Mouse (Mus musculus) left cerebral cortex, adult 9 months (tissue): Measurements from ENCODE around the gene Gstt3.
A peak's percentile ranks its signal among the peaks of the same experiment; 100 is the strongest.
"Not testable (repeated sequence)": the region's sequence is repeated elsewhere in the genome, so short reads cannot be mapped to it uniquely, and the experiment has no call there.

ENCODE experiments used
- DNase-seq, 2 experiments: peaks; one replicate each; pipeline ENCODE4 v3.0.0; 2022; ENCODE audit warnings: low spot score in 2 of 2

The Gstt3 gene

DNA sequence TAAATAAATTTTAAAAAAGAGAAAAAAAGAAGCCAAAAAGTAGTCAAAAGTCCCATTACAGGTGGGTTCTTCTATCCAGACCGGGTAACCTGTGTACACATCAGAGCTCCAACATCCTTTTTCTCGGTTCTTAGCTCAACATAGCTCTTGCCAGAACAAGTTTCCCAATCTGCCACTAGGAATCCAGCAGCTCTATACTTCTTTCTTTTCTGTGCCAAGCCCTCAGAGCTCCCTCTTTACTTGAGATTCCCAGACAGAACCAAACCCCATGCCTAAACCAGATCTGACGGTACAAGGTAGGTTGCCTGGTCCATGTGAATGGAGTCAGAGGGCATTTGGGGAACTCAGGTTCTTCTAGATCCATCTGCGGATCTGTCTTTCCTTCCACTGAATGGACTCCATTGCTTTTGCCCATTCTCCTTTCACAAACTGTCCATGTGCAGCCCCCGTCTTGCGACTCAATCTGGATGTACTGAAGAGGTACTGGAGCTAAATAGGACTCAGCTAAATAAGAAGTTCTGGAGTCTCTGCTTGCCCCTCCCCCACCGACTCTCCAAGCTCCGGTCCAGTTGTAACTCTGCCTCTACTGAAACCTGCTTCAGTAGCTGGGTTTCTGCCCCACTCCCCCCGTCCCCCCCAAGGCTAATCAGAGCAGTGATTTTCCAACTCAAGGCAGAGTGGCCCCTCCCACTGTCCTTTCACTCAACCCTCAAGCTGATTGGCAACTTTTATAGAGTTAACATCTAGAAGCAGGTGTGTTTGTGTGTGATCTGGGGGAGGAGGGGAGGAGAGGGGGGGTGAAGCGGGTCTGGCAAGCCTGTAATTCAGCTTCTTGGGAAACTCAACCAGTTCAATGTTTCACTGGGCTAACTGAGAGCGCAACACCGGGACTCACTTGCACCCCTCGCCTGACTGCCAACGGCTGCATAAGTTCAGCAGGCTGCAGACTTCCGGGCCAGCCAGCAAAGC, 1.7 kb downstream of the Gstt3 start:
- no peak for DNase-seq

DNA sequence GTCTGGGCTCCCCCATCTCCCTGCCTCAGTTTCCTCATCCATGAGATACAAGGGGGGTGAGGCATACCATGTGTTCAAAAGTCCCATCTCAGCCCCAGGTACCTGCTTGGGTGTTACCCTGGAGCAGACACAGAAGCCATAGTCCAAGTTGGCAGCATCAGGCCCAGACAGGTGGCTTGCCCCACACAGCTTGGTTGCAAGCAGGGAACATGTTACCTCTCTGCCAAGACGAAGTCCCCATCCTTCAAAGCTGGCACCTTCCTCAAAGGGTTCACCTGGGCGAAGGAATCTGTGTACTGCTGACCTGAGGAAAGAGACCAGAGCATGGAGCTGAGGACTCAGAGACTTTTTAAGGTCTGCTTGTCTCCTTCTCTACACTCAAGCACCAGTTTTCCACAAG, 3.3 kb downstream of the Gstt3 start:
- no peak for DNase-seq

DNA sequence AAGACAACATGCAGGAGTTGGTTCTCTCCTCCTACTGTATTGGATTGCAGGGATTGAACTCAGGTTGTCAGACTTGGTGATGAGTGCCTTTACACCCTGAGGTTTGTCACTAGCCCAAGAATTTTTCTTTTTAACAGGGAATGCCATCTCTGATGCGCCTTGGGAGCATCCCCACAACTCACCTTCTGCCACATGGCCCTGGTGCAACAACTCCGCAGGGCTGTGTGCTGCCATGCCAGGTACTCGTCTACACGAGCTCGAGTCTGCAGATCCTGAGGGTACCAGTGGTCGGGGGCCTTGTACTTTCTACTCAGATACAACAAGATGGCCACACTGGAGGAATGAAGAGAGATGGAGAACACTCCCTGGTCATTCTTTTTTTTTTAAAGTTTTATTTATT, 4.7 kb downstream of the Gstt3 start:
- no peak for DNase-seq

DNA sequence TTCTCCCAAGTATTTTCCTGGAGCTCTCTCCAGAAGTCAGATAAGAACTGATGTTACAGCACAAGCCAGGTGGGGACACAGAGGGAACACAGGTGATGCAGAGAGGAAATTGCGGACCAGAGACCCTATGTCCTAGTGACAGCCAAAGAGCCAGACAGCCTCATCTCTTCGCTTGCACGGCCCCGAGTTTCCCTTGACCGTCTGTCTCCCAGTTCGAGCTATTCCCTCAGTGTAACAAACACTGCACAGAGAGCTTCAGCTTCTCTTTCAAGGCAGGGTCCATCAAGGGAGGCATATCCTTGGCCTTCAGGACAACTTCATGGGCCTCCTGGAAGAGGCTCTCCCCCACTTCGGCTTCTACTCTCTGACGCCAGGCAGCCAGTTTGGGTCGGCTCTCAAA, 6.6 kb downstream of the Gstt3 start:
- no peak for DNase-seq

DNA sequence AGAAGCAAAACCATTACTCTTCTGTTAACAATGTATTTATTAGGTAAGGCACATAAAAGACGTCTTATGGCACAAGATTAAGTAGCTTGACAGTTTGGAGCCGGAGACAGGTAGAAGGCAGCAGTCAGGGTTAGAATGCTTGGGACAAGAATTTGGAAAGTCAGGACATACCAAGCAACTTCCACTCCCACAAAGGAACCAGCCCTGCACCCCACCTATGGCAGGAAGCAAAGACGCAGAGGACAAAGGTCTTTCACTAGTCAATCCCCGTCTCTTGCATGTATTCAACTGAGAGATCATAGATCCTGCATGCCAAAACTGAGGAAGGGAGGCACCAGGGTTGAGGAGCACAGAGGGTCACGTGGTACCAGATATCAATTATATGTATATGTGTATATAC, 7.1 kb downstream of the Gstt3 start:
- DNase-seq = no peak

DNA sequence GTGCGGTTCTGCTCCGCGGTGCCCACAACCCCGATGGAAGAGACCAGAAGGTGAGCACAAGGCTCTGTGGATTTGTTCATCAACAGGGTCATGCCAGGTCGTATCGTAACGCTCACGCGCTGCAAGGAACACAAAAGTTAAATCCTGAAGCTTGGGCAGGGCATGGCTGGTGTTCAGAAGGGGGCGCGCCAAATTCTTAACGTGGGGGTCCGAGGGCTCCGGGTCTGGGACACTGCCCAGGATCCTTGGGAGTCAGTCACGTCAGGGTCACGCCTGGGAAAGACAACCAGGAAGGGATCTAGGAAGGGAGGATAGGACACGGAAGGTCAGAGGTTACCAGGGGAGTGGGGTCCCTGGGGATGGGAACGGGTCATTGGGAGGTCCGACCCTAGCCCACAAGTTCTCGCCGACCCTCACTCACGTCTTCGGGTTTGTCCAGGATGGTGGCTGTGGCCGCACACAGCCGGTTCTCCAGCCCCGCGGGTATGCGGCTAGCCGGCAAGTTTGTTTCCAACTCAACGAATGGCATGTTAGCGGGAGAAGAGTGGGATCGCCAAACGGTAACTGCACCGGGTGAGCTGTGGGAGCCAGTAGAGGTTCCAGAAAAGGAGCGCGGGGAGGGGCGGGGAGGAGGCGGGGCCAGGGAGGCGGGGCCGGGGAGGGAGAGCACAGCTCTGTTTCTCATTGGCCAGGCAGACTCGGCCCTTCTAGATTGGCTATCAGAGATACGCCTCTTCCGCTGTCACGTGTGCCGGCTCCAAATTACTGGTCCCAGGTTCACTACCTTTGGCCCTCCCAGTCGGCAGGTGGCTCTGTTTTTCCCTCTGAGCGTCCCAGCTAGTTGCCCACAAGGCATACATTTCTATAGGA, 8.2 kb downstream of the Gstt3 start, which contains the start of gene Ddt:
TSS of gene Ddt (minus strand) at position 620 of the 870 bp plus-strand sequence.
- peak; percentile 76 to 89 for DNase-seq

DNA sequence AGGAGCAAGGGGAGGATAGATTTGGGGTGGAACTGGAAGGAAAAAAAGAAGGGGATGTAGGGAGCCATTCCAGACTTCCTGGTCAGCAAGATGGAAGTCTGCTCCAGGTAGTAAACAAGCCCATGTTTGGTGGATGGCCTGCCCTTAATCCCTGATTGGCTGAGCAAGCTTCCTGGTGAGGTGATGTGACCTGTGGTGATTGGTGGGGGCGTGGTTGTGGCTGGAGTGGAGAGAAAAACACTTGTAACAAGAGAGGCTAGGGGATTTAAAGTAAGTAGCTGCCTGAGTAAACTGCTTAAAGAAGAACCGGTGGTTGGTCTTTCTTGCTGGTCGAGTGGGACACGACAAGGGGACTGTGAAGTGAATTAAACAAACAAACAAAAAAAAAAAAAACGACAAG, 13.5 kb downstream of the Gstt3 start:
- DNase-seq = not testable (repeated sequence)

DNA sequence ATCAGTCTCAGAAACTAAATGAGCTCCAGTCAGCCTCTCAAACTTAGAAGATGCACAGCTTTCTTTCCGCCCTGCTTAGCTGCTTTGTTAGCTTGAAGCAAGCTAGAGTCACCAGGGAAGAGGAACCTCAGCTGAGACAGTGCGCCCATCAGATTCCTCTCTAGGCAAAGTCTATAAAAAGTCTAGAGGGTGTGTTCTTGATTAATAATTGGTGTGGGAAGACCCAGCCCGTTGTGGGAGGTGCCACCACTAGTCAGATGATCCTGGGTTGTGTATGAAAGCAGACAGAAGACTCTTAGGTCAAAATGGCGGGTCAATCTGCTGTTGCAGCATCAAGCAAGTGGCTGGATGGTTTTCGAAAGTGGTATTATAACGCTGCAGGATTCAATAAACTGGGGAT, 14.4 kb downstream of the Gstt3 start:
- no peak for DNase-seq

DNA sequence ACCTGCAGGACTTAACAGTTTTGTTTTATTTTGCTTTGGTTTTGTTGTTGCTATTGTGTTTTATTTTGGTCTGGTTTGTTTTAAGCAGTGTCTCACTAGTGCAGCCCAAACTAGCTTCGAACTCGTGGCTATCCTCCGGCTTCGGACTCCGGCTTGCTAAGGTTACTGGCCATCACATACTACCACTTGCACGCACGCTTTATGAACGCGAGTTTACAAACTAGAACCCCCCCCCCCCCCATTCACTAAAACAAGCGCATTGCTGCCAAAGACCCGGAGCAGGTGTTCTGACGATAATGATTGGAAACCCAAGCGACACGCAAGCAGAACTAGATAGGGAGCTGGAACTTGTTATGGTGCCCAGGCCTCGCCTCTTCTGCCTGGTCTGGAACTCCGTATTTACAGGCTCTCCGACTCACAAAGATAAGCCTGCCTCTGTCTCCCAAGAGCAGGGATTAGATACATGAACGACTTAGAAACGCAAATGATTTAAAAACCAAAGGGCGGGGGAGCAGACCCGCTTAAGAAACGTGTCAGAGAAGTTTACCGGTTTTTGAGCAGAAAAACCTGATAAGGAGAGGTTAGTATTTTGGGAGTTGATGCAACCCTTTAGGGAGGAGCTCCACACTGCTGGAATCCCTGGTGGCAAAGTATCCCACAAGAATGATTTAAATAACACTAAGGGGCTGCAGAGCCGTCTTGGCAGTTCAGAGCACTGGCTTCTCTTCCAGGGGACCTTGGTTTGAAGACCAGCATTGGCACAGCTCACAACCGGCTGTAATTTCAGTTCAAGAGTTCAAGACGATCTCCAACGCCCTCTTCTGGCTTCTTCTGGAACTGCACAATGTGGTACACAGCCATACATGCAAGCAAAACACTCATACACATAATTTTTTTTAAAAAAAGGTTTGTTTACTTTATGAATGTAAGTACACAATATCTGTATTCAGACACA, 16.4 kb downstream of the Gstt3 start:
- peak in 1 of 2 experiments; percentile 62 for DNase-seq

DNA sequence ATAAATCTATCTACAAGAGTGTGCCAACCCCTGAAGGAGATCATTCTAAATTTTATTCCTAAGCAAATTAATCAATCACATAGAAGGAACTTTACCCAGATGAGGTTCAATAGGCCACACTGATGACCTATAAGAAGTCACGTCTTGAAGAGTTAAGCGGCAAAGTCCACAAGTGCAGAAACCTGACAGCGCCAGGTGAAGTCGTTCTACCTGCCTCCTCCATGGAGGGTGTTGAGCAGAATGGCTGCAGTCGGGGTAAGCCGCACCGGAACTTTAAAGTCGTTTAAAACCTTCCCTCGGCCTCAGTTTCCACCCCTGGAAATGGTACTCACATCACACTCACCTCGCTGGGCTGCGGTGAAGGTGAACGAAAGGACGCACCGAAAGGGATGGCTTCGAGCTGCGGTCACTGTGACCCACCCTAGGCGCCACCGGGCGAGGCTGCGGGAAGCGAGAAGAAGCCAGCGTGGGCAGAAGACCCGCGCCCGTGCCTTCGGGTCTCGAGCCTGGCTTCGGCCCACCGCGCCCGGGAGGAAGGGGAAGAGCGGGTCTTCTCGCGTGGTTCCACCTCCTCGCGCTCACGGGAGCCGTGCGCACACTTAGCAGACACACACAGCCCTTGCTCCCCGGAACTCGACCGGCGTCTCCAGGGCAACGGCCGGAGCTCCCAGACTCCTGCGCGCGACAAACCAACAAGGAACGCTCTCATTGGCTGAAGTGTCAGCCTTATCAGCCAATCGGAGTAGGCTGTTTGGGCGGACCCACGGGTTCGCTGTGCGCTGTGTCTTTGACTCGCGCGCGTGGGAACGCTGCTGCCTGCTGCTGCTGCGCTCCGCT, 17.3 kb downstream of the Gstt3 start, which contains the start of gene Cabin1:
TSS of gene Cabin1 (minus strand) at position 660 of the 837 bp plus-strand sequence.
- peak; percentile 95 to 98 for DNase-seq

DNA sequence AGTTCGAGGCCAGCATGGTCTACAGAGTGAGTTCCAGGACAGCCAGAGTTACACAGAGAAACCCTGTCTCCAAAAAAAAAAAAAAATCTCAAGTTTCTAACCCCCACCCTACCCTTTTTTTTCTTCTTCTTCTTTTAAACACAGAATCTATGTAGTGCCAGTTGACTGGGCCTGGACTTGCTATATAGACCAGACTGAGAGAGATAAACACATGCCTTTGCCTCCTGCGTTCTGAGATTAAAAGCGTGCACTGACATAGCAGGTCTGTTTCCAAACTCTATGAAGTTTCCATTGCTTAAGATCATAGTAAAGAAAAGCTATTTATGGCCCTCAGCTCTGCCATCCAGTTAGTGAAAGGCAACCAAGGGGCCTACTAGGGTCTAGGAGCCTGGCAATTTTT, 18.8 kb downstream of the Gstt3 start:
- DNase-seq = no peak

- DNase-seq = no peak
Observed at GRCm38 (mm10) chr10:75760311-75760710, 20.9 kb downstream of the Gstt3 start.

DNA sequence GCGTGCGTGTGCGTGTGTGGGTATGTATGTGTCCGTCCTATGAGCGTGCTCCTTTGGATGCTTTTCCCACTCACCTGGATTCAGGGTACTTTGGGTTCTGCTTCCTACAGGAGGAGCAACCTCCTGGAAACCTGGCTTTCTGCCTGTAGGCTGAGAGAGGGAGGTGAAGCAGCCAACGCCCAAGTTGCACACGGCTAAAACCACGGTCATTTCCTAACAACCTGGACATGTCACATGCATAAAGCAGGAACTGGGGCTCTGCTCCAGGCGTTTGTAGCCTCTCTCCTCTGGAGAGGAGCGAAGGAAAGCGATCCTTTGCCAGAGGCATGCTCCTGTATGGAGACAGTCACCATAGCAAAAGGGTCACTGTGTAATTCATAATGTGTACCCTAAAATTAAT, 24.5 kb downstream of the Gstt3 start:
- DNase-seq = no peak

DNA sequence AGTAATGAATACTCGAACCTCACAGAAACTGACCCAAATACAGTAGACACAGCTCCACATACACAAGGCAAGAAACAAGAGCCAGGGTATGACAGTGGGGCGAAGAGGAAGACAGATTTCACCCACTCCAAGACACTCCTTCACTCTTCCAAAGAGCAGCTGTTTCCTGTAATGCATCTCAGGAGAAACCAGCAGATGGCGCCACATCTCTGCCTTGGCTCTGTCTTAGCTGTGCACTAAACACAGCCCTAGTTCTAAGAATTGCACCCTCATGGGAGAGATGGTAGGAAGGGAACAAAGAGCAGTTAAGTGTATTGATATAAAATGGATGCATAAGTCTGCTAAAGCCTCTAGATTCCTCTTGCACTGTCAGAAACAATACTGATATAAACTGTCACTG, 37.2 kb downstream of the Gstt3 start:
- DNase-seq = peak in 1 of 2 experiments; percentile 91

DNA sequence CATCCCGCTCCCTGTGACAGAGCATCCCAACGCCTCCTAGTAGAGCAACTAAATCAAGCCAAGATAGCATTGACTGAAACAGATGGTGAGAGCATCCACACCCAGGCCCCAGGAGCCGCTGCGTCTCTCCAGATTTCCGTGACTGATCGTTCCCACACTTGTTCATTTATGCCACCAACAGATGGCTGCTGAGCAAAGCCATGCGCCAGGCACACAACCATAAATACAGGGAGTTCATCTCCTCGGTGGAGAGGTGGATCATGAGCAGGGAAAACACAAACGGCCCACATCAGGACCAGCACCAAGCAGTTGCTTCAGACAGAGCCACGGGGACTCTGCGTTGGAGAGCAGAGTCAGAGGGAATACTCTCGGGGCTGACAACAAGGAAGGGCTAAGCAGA, 37.8 kb downstream of the Gstt3 start:
- peak; percentile 69 to 89 for DNase-seq

- no peak for DNase-seq
Observed at GRCm38 (mm10) chr10:75740866-75741265, 40.3 kb downstream of the Gstt3 start.

- DNase-seq = no peak
Observed at GRCm38 (mm10) chr10:75725449-75725848, 55.8 kb downstream of the Gstt3 start.
